Comparison of ENCODE assay signal across 35 mouse cellular contexts in genomic region chr19:4033742-4034141, GRCm38 (mm10). TPM values are rescaled to one million over a fixed set of nuclear protein-coding genes. Genes with fewer than 3 reads are reported as not detected.
A peak's percentile ranks its signal among the peaks of the same experiment; 100 is the strongest.
DNase-seq lines count a peak whose midpoint lies in the region; ATAC-seq and TF ChIP-seq lines count a peak whose summit lies in the region.
"Had no signal": no experiment of that assay in that cellular context is flagged by ENCODE, and none has a peak within 500 bp of the region (broad histone marks: within the 10 kb centered on the region; RNA-seq: fewer than 3 reads in every experiment).

No protein-coding gene starts in this region.

- peak overlapping the region; percentile 19; the same call in 1 of the 2 replicates for H3K4me2 ChIP-seq in intestine, embryonic 15.5 days (replicated peaks)
- no peak overlapping the region for H3K4me2 ChIP-seq in liver, embryonic 13.5 days
- H3K4me2 ChIP-seq in stomach, embryonic 15.5 days = no peak overlapping the region
- no peak overlapping the region for H3K4me2 ChIP-seq in lung, postnatal 0 days (replicated peaks; ENCODE audit: low read depth, low read length)
- H3K4me2 ChIP-seq: limb, embryonic 12.5 days; neural tube, embryonic 15.5 days had no signal

- no peak for TF ChIP-seq POLR2A in kidney, adult 2 months (IDR thresholded peaks at IDR 0.05; ENCODE audit: low read depth, low read length)

- peaks cover 10% of the 10 kb centered on the region; the same call in 1 of the 2 replicates for H3K4me1 ChIP-seq in kidney, adult 2 months (ENCODE audit: control insufficient read depth, insufficient read depth, low read length)
- peaks cover 23% of the 10 kb centered on the region for H3K4me1 ChIP-seq in intestine, embryonic 15.5 days (replicated peaks)
- H3K4me1 ChIP-seq in liver, embryonic 13.5 days (replicated peaks) = peaks cover 47% of the 10 kb centered on the region
- H3K4me1 ChIP-seq in stomach, embryonic 15.5 days = peaks cover 16% of the 10 kb centered on the region
- no peaks in the 10 kb centered on the region for H3K4me1 ChIP-seq in lung, postnatal 0 days (ENCODE audit: insufficient read depth, low read depth, low read length)

- no peak for DNase-seq in kidney, adult 2 months
- no peak for DNase-seq in kidney, postnatal 25 days
- DNase-seq in liver, embryonic 13.5 days = no peak
- DNase-seq in urinary bladder, postnatal 36 days (ENCODE audit: low spot score in 2 of 2) = no peak
- DNase-seq in lung, postnatal 0 days (ENCODE audit: low spot score) = no peak
- no peak for DNase-seq in layer of hippocampus, adult 2 months (ENCODE audit: low spot score in 2 of 2)
- DNase-seq: adrenal gland, postnatal 10 days; cerebellum, adult 18-20 months; cerebellum, postnatal 10 days; forebrain, postnatal 0 days; gastrocnemius, postnatal 10 days; lung, adult 18-20 months; lung, postnatal 10 days; midbrain, embryonic 14.5 days; retina, postnatal 1 day; right cerebral cortex, postnatal 14 days; thymus, adult 18-20 months; thymus, postnatal 25 days had no signal

- peak; percentile 41; the same call in 1 of the 2 replicates for ATAC-seq in intestine, embryonic 15.5 days
- ATAC-seq in liver, embryonic 13.5 days (ENCODE audit: low read depth) = no peak
- ATAC-seq in stomach, embryonic 15.5 days (ENCODE audit: insufficient read depth, low FRiP score, low read depth) = no peak
- no peak for ATAC-seq in lung, postnatal 0 days
- ATAC-seq: forebrain, postnatal 0 days had no signal

- no peak for TF ChIP-seq CTCF in kidney, adult 2 months (conservative IDR thresholded peaks at IDR 0.05; ENCODE audit: insufficient read depth, insufficient read length, low read depth, low read length)
- TF ChIP-seq CTCF in lung, postnatal 0 days (IDR thresholded peaks at IDR 0.05) = no peak
- no peak for TF ChIP-seq CTCF in layer of hippocampus, adult 2 months (conservative IDR thresholded peaks at IDR 0.05)

- H3K9ac ChIP-seq in intestine, embryonic 15.5 days = no peak overlapping the region
- no peak overlapping the region for H3K9ac ChIP-seq in liver, embryonic 13.5 days
- no peak overlapping the region for H3K9ac ChIP-seq in stomach, embryonic 15.5 days
- no peak overlapping the region for H3K9ac ChIP-seq in lung, postnatal 0 days (replicated peaks; ENCODE audit: low read depth)
- H3K9ac ChIP-seq: forebrain, postnatal 0 days; limb, embryonic 12.5 days; neural tube, embryonic 15.5 days had no signal

- peak overlapping the region; percentile 43 for H3K27ac ChIP-seq in kidney, adult 2 months (ENCODE audit: insufficient read depth, low read depth, low read length)
- peak overlapping the region; percentile 54 for H3K27ac ChIP-seq in intestine, embryonic 15.5 days
- H3K27ac ChIP-seq in liver, embryonic 13.5 days = peak overlapping the region; percentile 15
- peak overlapping the region; percentile 40; the same call in 1 of the 2 replicates for H3K27ac ChIP-seq in stomach, embryonic 15.5 days
- H3K27ac ChIP-seq in lung, postnatal 0 days (ENCODE audit: low read length) = no peak overlapping the region
- no peak overlapping the region for H3K27ac ChIP-seq in layer of hippocampus, adult 2 months
- H3K27ac ChIP-seq: kidney, postnatal 0 days; left cerebral cortex, adult 2 months; limb, embryonic 12.5 days; macrophage; neural tube, embryonic 15.5 days had no signal

- 66% methylated on average over 5 of the region's 5 CpGs for WGBS in kidney, adult 2 months
- WGBS in intestine, embryonic 15.5 days = 47% methylated on average over 5 of the region's 5 CpGs
- 66% methylated on average over 5 of the region's 5 CpGs for WGBS in liver, embryonic 13.5 days (ENCODE audit: insufficient replicate concordance)
- 58% methylated on average over 5 of the region's 5 CpGs for WGBS in stomach, embryonic 15.5 days
- WGBS in lung, postnatal 0 days = 46% methylated on average over 5 of the region's 5 CpGs

- no peaks in the 10 kb centered on the region for H3K27me3 ChIP-seq in kidney, adult 2 months (replicated peaks; ENCODE audit: control insufficient read depth, insufficient read depth, low read length)
- H3K27me3 ChIP-seq in intestine, embryonic 15.5 days (replicated peaks) = no peaks in the 10 kb centered on the region
- no peaks in the 10 kb centered on the region for H3K27me3 ChIP-seq in liver, embryonic 13.5 days
- no peaks in the 10 kb centered on the region for H3K27me3 ChIP-seq in stomach, embryonic 15.5 days (replicated peaks)
- H3K27me3 ChIP-seq in lung, postnatal 0 days (replicated peaks; ENCODE audit: insufficient read depth, low read length) = no peaks in the 10 kb centered on the region
- H3K27me3 ChIP-seq: limb, embryonic 12.5 days; neural tube, embryonic 15.5 days had no signal

- H3K9me3 ChIP-seq in intestine, embryonic 15.5 days = no peaks in the 10 kb centered on the region
- H3K9me3 ChIP-seq in liver, embryonic 13.5 days (replicated peaks) = no peaks in the 10 kb centered on the region; the same call in 1 of the 2 replicates
- no peaks in the 10 kb centered on the region for H3K9me3 ChIP-seq in stomach, embryonic 15.5 days
- H3K9me3 ChIP-seq in lung, postnatal 0 days (ENCODE audit: low read length) = no peaks in the 10 kb centered on the region
- H3K9me3 ChIP-seq: G1E; limb, embryonic 12.5 days; neural tube, embryonic 15.5 days had no signal

- H3K36me3 ChIP-seq in kidney, adult 2 months (ENCODE audit: control insufficient read depth, insufficient read depth, low read length) = no peaks in the 10 kb centered on the region
- H3K36me3 ChIP-seq in intestine, embryonic 15.5 days = no peaks in the 10 kb centered on the region
- peaks cover 9% of the 10 kb centered on the region; the same call in 1 of the 2 replicates for H3K36me3 ChIP-seq in liver, embryonic 13.5 days
- no peaks in the 10 kb centered on the region for H3K36me3 ChIP-seq in stomach, embryonic 15.5 days
- H3K36me3 ChIP-seq in lung, postnatal 0 days (ENCODE audit: insufficient read depth, low read length) = no peaks in the 10 kb centered on the region

- H3K4me3 ChIP-seq in kidney, adult 2 months (ENCODE audit: insufficient read depth, low read depth, low read length) = no peak overlapping the region
- no peak overlapping the region for H3K4me3 ChIP-seq in intestine, embryonic 15.5 days (replicated peaks)
- H3K4me3 ChIP-seq in liver, embryonic 13.5 days (replicated peaks) = no peak overlapping the region
- no peak overlapping the region for H3K4me3 ChIP-seq in stomach, embryonic 15.5 days (replicated peaks)
- H3K4me3 ChIP-seq in lung, postnatal 0 days (ENCODE audit: low read depth, low read length) = no peak overlapping the region
- no peak overlapping the region for H3K4me3 ChIP-seq in layer of hippocampus, adult 2 months
- H3K4me3 ChIP-seq: erythroblast, embryonic 14.5 days; left cerebral cortex, adult 2 months; limb, embryonic 12.5 days; neural tube, embryonic 15.5 days had no signal

- no peak for TF ChIP-seq EP300 in lung, postnatal 0 days (IDR thresholded peaks at IDR 0.05)

RNA-seq across cellular contexts. Expression of gene Gstp1, which starts 4.0 kb away (rescaled TPM):
- 686 and 745 TPM in 2 replicates for polyA plus RNA-seq in kidney, adult 2 months (2012; rRNA removed)
- 973 and 1,014 TPM in 2 replicates for polyA plus RNA-seq in intestine, embryonic 15.5 days (2015; fragmentation: Nextera tagmentation; extraction: Ambion mirVana)
- 629 and 652 TPM in 2 replicates for polyA plus RNA-seq in liver, embryonic 13.5 days (2015; fragmentation: Nextera tagmentation; extraction: Ambion mirVana)
- polyA plus RNA-seq in stomach, embryonic 15.5 days (2015; fragmentation: Nextera tagmentation; extraction: Ambion mirVana) = 711 and 842 TPM in 2 replicates
- 273 and 288 TPM in 2 replicates for polyA plus RNA-seq in lung, postnatal 0 days (2015; fragmentation: Nextera tagmentation; extraction: Ambion mirVana)
- 100 to 1,000 TPM; 395 to 398 TPM for total RNA-seq in layer of hippocampus, adult 2 months (2021)

RNA-seq across cellular contexts. Expression of gene Gstp2, which starts 12.1 kb away (rescaled TPM):
- 11.5 and 36.0 TPM in 2 replicates for polyA plus RNA-seq in kidney, adult 2 months (2012; rRNA removed)
- polyA plus RNA-seq in intestine, embryonic 15.5 days (2015; fragmentation: Nextera tagmentation; extraction: Ambion mirVana) = 24.3 and 35.8 TPM in 2 replicates
- polyA plus RNA-seq in liver, embryonic 13.5 days (2015; fragmentation: Nextera tagmentation; extraction: Ambion mirVana) = 7.7 and 11.2 TPM in 2 replicates
- 13.2 and 19.1 TPM in 2 replicates for polyA plus RNA-seq in stomach, embryonic 15.5 days (2015; fragmentation: Nextera tagmentation; extraction: Ambion mirVana)
- 6.3 and 7.3 TPM in 2 replicates for polyA plus RNA-seq in lung, postnatal 0 days (2015; fragmentation: Nextera tagmentation; extraction: Ambion mirVana)
- 10 to 100 TPM; 46.2 to 49.4 TPM for total RNA-seq in layer of hippocampus, adult 2 months (2021)
- total RNA-seq: G1E; megakaryocyte-erythroid progenitor cell, adult 5-6 weeks had no signal
- polyA plus RNA-seq: erythroblast, embryonic 14.5 days; macrophage had no signal

RNA-seq across cellular contexts. Expression of gene Ndufv1, which starts 21.1 kb away (rescaled TPM):
- polyA plus RNA-seq in kidney, adult 2 months (2012; rRNA removed) = 471 and 532 TPM in 2 replicates
- polyA plus RNA-seq in intestine, embryonic 15.5 days (2015; fragmentation: Nextera tagmentation; extraction: Ambion mirVana) = 241 and 274 TPM in 2 replicates
- 171 and 174 TPM in 2 replicates for polyA plus RNA-seq in liver, embryonic 13.5 days (2015; fragmentation: Nextera tagmentation; extraction: Ambion mirVana)
- 198 and 218 TPM in 2 replicates for polyA plus RNA-seq in stomach, embryonic 15.5 days (2015; fragmentation: Nextera tagmentation; extraction: Ambion mirVana)
- polyA plus RNA-seq in lung, postnatal 0 days (2015; fragmentation: Nextera tagmentation; extraction: Ambion mirVana) = 130 and 152 TPM in 2 replicates
- 100 to 1,000 TPM; 240 to 245 TPM for total RNA-seq in layer of hippocampus, adult 2 months (2021)

RNA-seq across cellular contexts. Expression of gene Gstp3, which starts 25.6 kb away (rescaled TPM):
- 0.72 and 2.3 TPM in 2 replicates for polyA plus RNA-seq in kidney, adult 2 months (2012; rRNA removed)
- 6.9 and 9.2 TPM in 2 replicates for polyA plus RNA-seq in intestine, embryonic 15.5 days (2015; fragmentation: Nextera tagmentation; extraction: Ambion mirVana)
- 28.0 and 28.3 TPM in 2 replicates for polyA plus RNA-seq in liver, embryonic 13.5 days (2015; fragmentation: Nextera tagmentation; extraction: Ambion mirVana)
- 3.3 and 7.1 TPM in 2 replicates for polyA plus RNA-seq in stomach, embryonic 15.5 days (2015; fragmentation: Nextera tagmentation; extraction: Ambion mirVana)
- polyA plus RNA-seq in lung, postnatal 0 days (2015; fragmentation: Nextera tagmentation; extraction: Ambion mirVana) = 6.5 and 6.9 TPM in 2 replicates
- not detected for total RNA-seq in layer of hippocampus, adult 2 months (2021)
- total RNA-seq: forebrain, postnatal 0 days; granulocyte monocyte progenitor cell, adult 5-6 weeks; heart, postnatal 25 days; layer of hippocampus, postnatal 14 days; left cerebral cortex, adult 2 months; left cerebral cortex, postnatal 25 days had no signal
- polyA plus RNA-seq: forebrain, embryonic 11.5 days; forebrain, postnatal 0 days; heart, embryonic 14.5 days; hindbrain, embryonic 11.5 days; kidney, postnatal 0 days; limb, embryonic 12.5 days; macrophage; midbrain, embryonic 14.5 days; neural tube, embryonic 15.5 days had no signal

RNA-seq across cellular contexts. Expression of gene Doc2g, which starts 30.6 kb away (rescaled TPM):
- polyA plus RNA-seq in kidney, adult 2 months (2012; rRNA removed) = 5.1 and 5.5 TPM in 2 replicates
- polyA plus RNA-seq in intestine, embryonic 15.5 days (2015; fragmentation: Nextera tagmentation; extraction: Ambion mirVana) = 2.8 and 3.8 TPM in 2 replicates
- polyA plus RNA-seq in liver, embryonic 13.5 days (2015; fragmentation: Nextera tagmentation; extraction: Ambion mirVana) = 0.80 and 0.82 TPM in 2 replicates
- 4.0 and 4.5 TPM in 2 replicates for polyA plus RNA-seq in stomach, embryonic 15.5 days (2015; fragmentation: Nextera tagmentation; extraction: Ambion mirVana)
- polyA plus RNA-seq in lung, postnatal 0 days (2015; fragmentation: Nextera tagmentation; extraction: Ambion mirVana) = 1.9 and 2.0 TPM in 2 replicates
- total RNA-seq in layer of hippocampus, adult 2 months (2021) = 1 to 10 TPM; 3.2 TPM
- polyA plus RNA-seq: macrophage had no signal

Comparison
In these comparisons a context has a peak if more than half of its experiments do, and no peak if none do; other contexts are left out.
1. H3K27ac ChIP-seq: peak in kidney, adult 2 months (single experiment), intestine, embryonic 15.5 days (single experiment), liver, embryonic 13.5 days (single experiment) and stomach, embryonic 15.5 days (single experiment); none in lung, postnatal 0 days (single experiment) and layer of hippocampus, adult 2 months (single experiment).